Mouse (Mus musculus) embryonic fibroblast, embryonic 13.5 days (primary cell): ENCODE measurements around the gene Pcx.

Experiments used
- CTCF ChIP-seq: IDR thresholded peaks from 2 replicates; pipeline ENCODE4 v1.5.1; 2011; ENCODE audit warnings: mild to moderate bottlenecking, control low read depth, low read length, moderate library complexity, borderline replicate concordance; ENCODE audit not compliant: insufficient read depth
- POLR2A ChIP-seq: IDR thresholded peaks from 2 replicates; pipeline ENCODE4 v1.6.1; 2011; ENCODE audit warnings: low read depth, mild to moderate bottlenecking, control low read depth, low read length, moderate library complexity

DNA sequence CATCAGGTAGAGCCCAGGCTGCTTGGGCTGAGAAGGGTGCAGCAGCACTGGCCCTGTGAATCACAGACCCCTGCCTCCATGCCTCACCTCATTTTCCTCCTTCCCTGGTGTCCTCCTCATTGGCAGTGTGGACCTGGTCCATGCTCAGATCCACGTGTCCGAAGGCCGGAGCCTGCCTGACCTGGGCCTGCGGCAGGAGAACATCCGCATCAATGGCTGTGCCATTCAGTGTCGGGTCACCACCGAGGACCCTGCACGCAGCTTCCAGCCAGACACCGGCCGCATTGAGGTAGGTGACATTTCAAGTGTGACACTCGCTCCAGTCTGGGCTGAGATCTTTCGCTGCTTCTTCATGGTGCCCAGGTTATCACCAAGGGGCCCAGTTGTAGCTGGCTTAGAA, 97.1 kb downstream of the Pcx start:
- no peak for TF ChIP-seq CTCF
- no peak for TF ChIP-seq POLR2A
